Mouse (Mus musculus): ENCODE data around the gene Gsdma3. TPM values are rescaled to one million over a fixed set of nuclear protein-coding genes. Genes with fewer than 3 reads are reported as not detected.
"Not testable (repeated sequence)": the region's sequence is repeated elsewhere in the genome, so short reads cannot be mapped to it uniquely, and the experiment has no call there.

The Gsdma3 gene
- polyA plus RNA-seq, 1 experiment, result not detected

- TF ChIP-seq USF1 (IDR thresholded peaks at IDR 0.05; ENCODE audit: low read depth) (no peak), MYOD1 (IDR thresholded peaks at IDR 0.05; ENCODE audit: control insufficient read depth, insufficient read length, low read depth) (no peak), CEBPB (IDR thresholded peaks at IDR 0.05; ENCODE audit: low read depth) (no peak), CTCF (IDR thresholded peaks at IDR 0.05; ENCODE audit: control insufficient read depth, insufficient read depth, insufficient read length) (no peak), MYOG (IDR thresholded peaks at IDR 0.05; ENCODE audit: control insufficient read depth, extremely low read depth, insufficient read length) (no peak), FOSL1 (IDR thresholded peaks at IDR 0.05; ENCODE audit: insufficient read depth, low read length, poor library complexity, severe bottlenecking) (no peak), MAX (IDR thresholded peaks at IDR 0.05) (no peak)
- peaks cover 14% of the 10 kb centered on the region for H3K27me3 ChIP-seq (ENCODE audit: control insufficient read depth, insufficient read depth, insufficient read length)
- no peaks in the 10 kb centered on the region for H3K79me2 ChIP-seq (ENCODE audit: control insufficient read depth, insufficient read depth)
- H3K79me3 ChIP-seq (ENCODE audit: low read depth), result no peaks in the 10 kb centered on the region
- H3K4me3 ChIP-seq (ENCODE audit: insufficient read depth, poor library complexity, severe bottlenecking), result no peak overlapping the region
- H3K36me3 ChIP-seq (ENCODE audit: control insufficient read depth, insufficient read depth), result no peaks in the 10 kb centered on the region
- H3ac ChIP-seq (ENCODE audit: control insufficient read depth, insufficient read length, low read depth), result no peak overlapping the region
Measured at GRCm38 (mm10) chr11:98620791-98621190, 5.4 kb upstream of the Gsdma3 start.

- not testable (repeated sequence) for H3K36me3 ChIP-seq (ENCODE audit: control insufficient read depth, insufficient read depth); H3K79me2 ChIP-seq (ENCODE audit: control insufficient read depth, insufficient read depth); H3K4me3 ChIP-seq (ENCODE audit: insufficient read depth, poor library complexity, severe bottlenecking); H3ac ChIP-seq (ENCODE audit: control insufficient read depth, insufficient read length, low read depth); H3K79me3 ChIP-seq (ENCODE audit: low read depth)
- peaks cover 24% of the 10 kb centered on the region for H3K27me3 ChIP-seq (ENCODE audit: control insufficient read depth, insufficient read depth, insufficient read length)
Measured at GRCm38 (mm10) chr11:98623981-98624380, 2.2 kb upstream of the Gsdma3 start.

GRCm38 (mm10) chr11:98624381-98624780, 1.8 kb upstream of the Gsdma3 start:
- H3K79me3 ChIP-seq (ENCODE audit: low read depth); H3K79me2 ChIP-seq (ENCODE audit: control insufficient read depth, insufficient read depth); H3ac ChIP-seq (ENCODE audit: control insufficient read depth, insufficient read length, low read depth); H3K36me3 ChIP-seq (ENCODE audit: control insufficient read depth, insufficient read depth); H3K4me3 ChIP-seq (ENCODE audit: insufficient read depth, poor library complexity, severe bottlenecking): not testable (repeated sequence)
- peaks cover 28% of the 10 kb centered on the region for H3K27me3 ChIP-seq (ENCODE audit: control insufficient read depth, insufficient read depth, insufficient read length)

- no peaks in the 10 kb centered on the region for H3K36me3 ChIP-seq (ENCODE audit: control insufficient read depth, insufficient read depth)
- no peaks in the 10 kb centered on the region for H3K79me2 ChIP-seq (ENCODE audit: control insufficient read depth, insufficient read depth)
- no peaks in the 10 kb centered on the region for H3K79me3 ChIP-seq (ENCODE audit: low read depth)
- H3K4me3 ChIP-seq (ENCODE audit: insufficient read depth, poor library complexity, severe bottlenecking), result no peak overlapping the region
- no peak overlapping the region for H3ac ChIP-seq (ENCODE audit: control insufficient read depth, insufficient read length, low read depth)
- no peak for TF ChIP-seq MAX (IDR thresholded peaks at IDR 0.05)
- TF ChIP-seq USF1 (IDR thresholded peaks at IDR 0.05; ENCODE audit: low read depth), result no peak
- TF ChIP-seq CTCF (IDR thresholded peaks at IDR 0.05; ENCODE audit: control insufficient read depth, insufficient read depth, insufficient read length), result no peak
- TF ChIP-seq MYOG (IDR thresholded peaks at IDR 0.05; ENCODE audit: control insufficient read depth, extremely low read depth, insufficient read length), result no peak
- TF ChIP-seq MYOD1 (IDR thresholded peaks at IDR 0.05; ENCODE audit: control insufficient read depth, insufficient read length, low read depth), result no peak
- no peak for TF ChIP-seq FOSL1 (IDR thresholded peaks at IDR 0.05; ENCODE audit: insufficient read depth, low read length, poor library complexity, severe bottlenecking)
- no peak for TF ChIP-seq CEBPB (IDR thresholded peaks at IDR 0.05; ENCODE audit: low read depth)
- H3K27me3 ChIP-seq (ENCODE audit: control insufficient read depth, insufficient read depth, insufficient read length), result peaks cover 54% of the 10 kb centered on the region
Measured at GRCm38 (mm10) chr11:98628706-98629105, 2.5 kb downstream of the Gsdma3 start.

GRCm38 (mm10) chr11:98630646-98631045, 4.5 kb downstream of the Gsdma3 start:
- H3K4me3 ChIP-seq (ENCODE audit: insufficient read depth, poor library complexity, severe bottlenecking), result no peak overlapping the region
- H3K79me3 ChIP-seq (ENCODE audit: low read depth), result no peaks in the 10 kb centered on the region
- no peak overlapping the region for H3ac ChIP-seq (ENCODE audit: control insufficient read depth, insufficient read length, low read depth)
- no peak for TF ChIP-seq FOSL1 (IDR thresholded peaks at IDR 0.05; ENCODE audit: insufficient read depth, low read length, poor library complexity, severe bottlenecking)
- no peak for TF ChIP-seq USF1 (IDR thresholded peaks at IDR 0.05; ENCODE audit: low read depth)
- no peak for TF ChIP-seq CTCF (IDR thresholded peaks at IDR 0.05; ENCODE audit: control insufficient read depth, insufficient read depth, insufficient read length)
- H3K27me3 ChIP-seq (ENCODE audit: control insufficient read depth, insufficient read depth, insufficient read length), result peaks cover 50% of the 10 kb centered on the region
- H3K79me2 ChIP-seq (ENCODE audit: control insufficient read depth, insufficient read depth), result no peaks in the 10 kb centered on the region
- no peaks in the 10 kb centered on the region for H3K36me3 ChIP-seq (ENCODE audit: control insufficient read depth, insufficient read depth)

GRCm38 (mm10) chr11:98635312-98635970, 9.3 kb downstream of the Gsdma3 start:
- H3ac ChIP-seq (ENCODE audit: control insufficient read depth, insufficient read length, low read depth); H3K36me3 ChIP-seq (ENCODE audit: control insufficient read depth, insufficient read depth); H3K79me3 ChIP-seq (ENCODE audit: low read depth); H3K79me2 ChIP-seq (ENCODE audit: control insufficient read depth, insufficient read depth); H3K4me3 ChIP-seq (ENCODE audit: insufficient read depth, poor library complexity, severe bottlenecking): not testable (repeated sequence)
- H3K27me3 ChIP-seq (ENCODE audit: control insufficient read depth, insufficient read depth, insufficient read length), result peaks cover 35% of the 10 kb centered on the region

GRCm38 (mm10) chr11:98637501-98637900, 11.3 kb downstream of the Gsdma3 start:
- TF ChIP-seq CTCF (IDR thresholded peaks at IDR 0.05; ENCODE audit: control insufficient read depth, insufficient read depth, insufficient read length), result no peak
- no peak for TF ChIP-seq MYOD1 (IDR thresholded peaks at IDR 0.05; ENCODE audit: control insufficient read depth, insufficient read length, low read depth)
- TF ChIP-seq MAX (IDR thresholded peaks at IDR 0.05), result no peak
- TF ChIP-seq MYOG (IDR thresholded peaks at IDR 0.05; ENCODE audit: control insufficient read depth, extremely low read depth, insufficient read length), result no peak
- no peak for TF ChIP-seq CEBPB (IDR thresholded peaks at IDR 0.05; ENCODE audit: low read depth)
- TF ChIP-seq FOSL1 (IDR thresholded peaks at IDR 0.05; ENCODE audit: insufficient read depth, low read length, poor library complexity, severe bottlenecking), result no peak
- TF ChIP-seq USF1 (IDR thresholded peaks at IDR 0.05; ENCODE audit: low read depth), result no peak
- Histone ChIP-seq H3K79me2 (ENCODE audit: control insufficient read depth, insufficient read depth) (no peaks in the 10 kb centered on the region), H3K27me3 (ENCODE audit: control insufficient read depth, insufficient read depth, insufficient read length) (peaks cover 33% of the 10 kb centered on the region), H3K4me3 (ENCODE audit: insufficient read depth, poor library complexity, severe bottlenecking) (no peak overlapping the region), H3ac (ENCODE audit: control insufficient read depth, insufficient read length, low read depth) (no peak overlapping the region), H3K79me3 (ENCODE audit: low read depth) (no peaks in the 10 kb centered on the region), H3K36me3 (ENCODE audit: control insufficient read depth, insufficient read depth) (no peaks in the 10 kb centered on the region)
